Mouse (Mus musculus) MEL (cell line): Measurements from ENCODE around the gene Zfp719. TPM values are rescaled to one million over a fixed set of nuclear protein-coding genes. Genes with fewer than 3 reads are reported as not detected.

Experiments
- DNase-seq: peaks from one replicate; pipeline ENCODE4 v3.0.0; 2011; ENCODE audit warnings: low read depth, low spot score
- H3K27ac ChIP-seq: 2 replicates; pipeline ENCODE4 v1.5.1; 2012; ENCODE audit warnings: low read depth, mild to moderate bottlenecking, control low read depth, low read length, moderate library complexity; ENCODE audit not compliant: control insufficient read depth
- H3K27me3 ChIP-seq, 2 experiments: fragments of 150-350 bp in 1 of 2; sonication (generic) in 1 of 2; 2 replicates each; pipeline ENCODE4 v1.6.1; 2012; ENCODE audit warnings: low read length in 2 of 2, mild to moderate bottlenecking in 2 of 2, improper control_type of control experiment in 1 of 2, moderate library complexity in 1 of 2; ENCODE audit not compliant: insufficient read depth in 2 of 2, control insufficient read depth in 1 of 2
- H3K36me3 ChIP-seq, 2 experiments: 2 replicates each; pipeline ENCODE4 v1.6.1; 2012 to 2014; ENCODE audit warnings: low read length in 2 of 2, improper control_type of control experiment in 1 of 2, inconsistent platforms in 1 of 2, mild to moderate bottlenecking in 1 of 2; ENCODE audit not compliant: insufficient read depth in 2 of 2, control insufficient read depth in 1 of 2
- H3K4me1 ChIP-seq, 2 experiments: fragments of 150-350 bp in 1 of 2; sonication (generic) in 1 of 2; 2 replicates each; pipeline ENCODE4 v1.6.1; 2012; ENCODE audit warnings: low read length in 2 of 2, improper control_type of control experiment in 1 of 2, mild to moderate bottlenecking in 1 of 2; ENCODE audit not compliant: insufficient read depth in 2 of 2, control insufficient read depth in 1 of 2
- H3K4me3 ChIP-seq, 2 experiments: fragments of 150-350 bp in 1 of 2; sonication (generic) in 1 of 2; 2 replicates each; pipeline ENCODE4 v1.5.1; 2012; ENCODE audit warnings: low read depth in 2 of 2, low read length in 2 of 2, mild to moderate bottlenecking in 2 of 2, moderate library complexity in 2 of 2, control low read depth in 1 of 2, improper control_type of control experiment in 1 of 2; ENCODE audit not compliant: control insufficient read depth in 1 of 2, insufficient read depth in 1 of 2
- H3K79me2 ChIP-seq: 2 replicates; pipeline ENCODE4 v1.6.1; 2012; ENCODE audit warnings: mild to moderate bottlenecking, low read length, moderate library complexity; ENCODE audit not compliant: control insufficient read depth, poor library complexity, insufficient read depth
- H3K9ac ChIP-seq: 2 replicates; pipeline ENCODE4 v1.6.1; 2012; ENCODE audit warnings: low read depth, mild to moderate bottlenecking, control low read depth, low read length, moderate library complexity; ENCODE audit not compliant: control insufficient read depth, poor library complexity, severe bottlenecking
- H3K9me3 ChIP-seq: fragments of 150-350 bp; sonication (generic); replicated peaks from 2 replicates; pipeline ENCODE4 v1.6.1; 2012; ENCODE audit warnings: mild to moderate bottlenecking, low read length, improper control_type of control experiment, moderate library complexity; ENCODE audit not compliant: insufficient read depth
- BHLHE40 ChIP-seq: IDR thresholded peaks from 2 replicates; pipeline ENCODE4 v1.6.1; 2012; ENCODE audit warnings: low read depth, mild to moderate bottlenecking, inconsistent platforms, low read length, improper control_type of control experiment, borderline replicate concordance
- CHD2 ChIP-seq: IDR thresholded peaks from 2 replicates; pipeline ENCODE4 v1.6.1; 2011; ENCODE audit warnings: low read length, improper control_type of control experiment
- CTCF ChIP-seq, 3 experiments: IDR thresholded peaks in 2 of 3; conservative IDR thresholded peaks in 1 of 3; 2 replicates each; pipeline ENCODE4 v1.5.1; 2011 to 2012; ENCODE audit warnings: low read length in 3 of 3, low read depth in 2 of 3, mild to moderate bottlenecking in 2 of 3, improper control_type of control experiment in 1 of 3, inconsistent platforms in 1 of 3, mixed read lengths in 1 of 3, moderate library complexity in 1 of 3; ENCODE audit not compliant: control insufficient read depth in 1 of 3, insufficient read depth in 1 of 3, poor library complexity in 1 of 3, severe bottlenecking in 1 of 3
- E2F4 ChIP-seq: IDR thresholded peaks from 2 replicates; pipeline ENCODE4 v1.6.1; 2011; ENCODE audit warnings: low read depth, low read length, improper control_type of control experiment, borderline replicate concordance
- GABPA ChIP-seq: IDR thresholded peaks from 2 replicates; pipeline ENCODE4 v1.6.1; 2012; ENCODE audit warnings: low read depth, mild to moderate bottlenecking, inconsistent platforms, low read length, improper control_type of control experiment, moderate library complexity
- HCFC1 ChIP-seq: IDR thresholded peaks from 2 replicates; pipeline ENCODE4 v1.6.1; 2012; ENCODE audit warnings: low read depth, mild to moderate bottlenecking, inconsistent platforms, low read length, improper control_type of control experiment, moderate library complexity
- JUND ChIP-seq: IDR thresholded peaks from 2 replicates; pipeline ENCODE4 v1.6.1; 2011; ENCODE audit warnings: low read depth, mild to moderate bottlenecking, improper control_type of control experiment, low read length
- KAT2A ChIP-seq: conservative IDR thresholded peaks from 2 replicates; pipeline ENCODE4 v1.6.1; 2012; ENCODE audit warnings: low read depth, low read length, improper control_type of control experiment, inconsistent platforms
- MAFK ChIP-seq: IDR thresholded peaks from 2 replicates; pipeline ENCODE4 v1.6.1; 2011; ENCODE audit warnings: low read depth, mild to moderate bottlenecking, low read length, improper control_type of control experiment, borderline replicate concordance
- MAX ChIP-seq: IDR thresholded peaks from 2 replicates; pipeline ENCODE4 v1.6.1; 2011; ENCODE audit warnings: low read length, improper control_type of control experiment
- MAZ ChIP-seq: IDR thresholded peaks from 2 replicates; pipeline ENCODE4 v1.6.1; 2012; ENCODE audit warnings: low read depth, mild to moderate bottlenecking, inconsistent platforms, low read length, improper control_type of control experiment
- MXI1 ChIP-seq: IDR thresholded peaks from 2 replicates; pipeline ENCODE4 v1.6.1; 2011; ENCODE audit warnings: mild to moderate bottlenecking, low read depth, low read length, improper control_type of control experiment
- MYB ChIP-seq: IDR thresholded peaks from 2 replicates; pipeline ENCODE4 v1.6.1; 2011; ENCODE audit warnings: mild to moderate bottlenecking, low read depth, low read length, improper control_type of control experiment
- POLR2AphosphoS2 ChIP-seq: IDR thresholded peaks from 2 replicates; pipeline ENCODE4 v1.6.1; 2011; ENCODE audit warnings: low read length, improper control_type of control experiment
- RAD21 ChIP-seq: IDR thresholded peaks from 2 replicates; pipeline ENCODE4 v1.6.1; 2011; ENCODE audit warnings: mild to moderate bottlenecking, low read depth, low read length, improper control_type of control experiment
- RCOR1 ChIP-seq: IDR thresholded peaks from 2 replicates; pipeline ENCODE4 v1.6.1; 2012; ENCODE audit warnings: low read depth, mild to moderate bottlenecking, inconsistent platforms, low read length, improper control_type of control experiment
- SIN3A ChIP-seq: IDR thresholded peaks from 2 replicates; pipeline ENCODE4 v1.6.1; 2012; ENCODE audit warnings: low read length, improper control_type of control experiment, inconsistent platforms
- SMC3 ChIP-seq: IDR thresholded peaks from 2 replicates; pipeline ENCODE4 v1.6.1; 2011; ENCODE audit warnings: low read depth, low read length, improper control_type of control experiment
- TAL1 ChIP-seq: IDR thresholded peaks from 2 replicates; pipeline ENCODE4 v1.6.1; 2012; ENCODE audit warnings: mild to moderate bottlenecking, inconsistent platforms, low read length, moderate library complexity, mixed read lengths
- UBTF ChIP-seq: IDR thresholded peaks from 2 replicates; pipeline ENCODE4 v1.6.1; 2012; ENCODE audit warnings: low read depth, mild to moderate bottlenecking, inconsistent platforms, low read length, improper control_type of control experiment, moderate library complexity, borderline replicate concordance; ENCODE audit not compliant: insufficient read depth
- ZMIZ1 ChIP-seq: IDR thresholded peaks from 2 replicates; pipeline ENCODE4 v1.6.1; 2012; ENCODE audit warnings: low read depth, mild to moderate bottlenecking, inconsistent platforms, low read length, improper control_type of control experiment, moderate library complexity
- ZNF384 ChIP-seq: IDR thresholded peaks from 2 replicates; pipeline ENCODE4 v1.6.1; 2012; ENCODE audit warnings: low read depth, mild to moderate bottlenecking, inconsistent platforms, low read length, improper control_type of control experiment
- polyA plus RNA-seq, 2 experiments: library from polyadenylated mRNA; stranded (reverse) in 1 of 2; unstranded in 1 of 2; fragments of >175 nt in 1 of 2; fragments of >200 nt in 1 of 2; gene quantifications; 2 replicates each; pipeline versions ENCODE4 v1.2.1 to v1.2.4; 2012; ENCODE audit warnings: low replicate concordance in 2 of 2, low read depth in 1 of 2; ENCODE audit not compliant: insufficient read length in 2 of 2, insufficient read depth in 1 of 2, missing spikeins in 1 of 2
- total RNA-seq: library from RNA; depleted of rRNA; stranded (reverse); fragments of 300-350 nt; gene quantifications from 2 replicates; pipeline ENCODE4 v1.2.3, GENCODE M21; 2012

Zfp719 gene
- total and polyA plus RNA-seq, 3 experiments, result 1.9 to 5.5 TPM; not detected in 1

DNA sequence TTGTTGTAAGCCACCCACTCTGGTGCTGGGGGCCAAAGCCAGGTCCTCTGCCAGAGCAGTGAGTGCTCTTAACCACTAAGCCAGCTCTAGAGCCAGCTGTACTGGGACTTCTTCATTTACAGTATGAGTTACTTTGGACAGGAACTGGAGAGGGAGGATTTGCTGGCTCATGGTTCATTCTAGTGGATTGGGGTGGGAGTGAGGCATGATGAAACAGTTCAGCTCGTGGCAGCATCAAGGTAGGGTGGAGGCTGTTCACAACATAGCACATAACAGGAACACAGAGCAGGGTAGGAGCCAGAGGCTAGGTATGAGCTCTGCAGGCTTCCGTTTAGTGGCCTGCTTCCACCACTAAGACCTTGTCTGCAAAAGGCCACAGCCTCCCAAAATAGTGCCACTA, 56.8 kb downstream of the Zfp719 start:
- Histone ChIP-seq H3K9me3 (no peaks in the 10 kb centered on the region), H3K79me2 (no peaks in the 10 kb centered on the region), H3K27ac (no peak overlapping the region), H3K36me3 (no peaks in the 10 kb centered on the region; a peak in 1 of 4 replicates), H3K4me1 (peaks cover 0 to 2% of the 10 kb centered on the region in 2 experiments; a peak in 2 of 4 replicates), H3K4me3 (no peak overlapping the region), H3K9ac (no peak overlapping the region), H3K27me3 (no peaks in the 10 kb centered on the region)
- DNase-seq, result peak; percentile 12
- TF ChIP-seq MXI1 (no peak), SIN3A (no peak), GABPA (no peak), MAFK (no peak), E2F4 (no peak), SMC3 (no peak), BHLHE40 (no peak), TAL1 (no peak), MAX (no peak), RAD21 (no peak), ZMIZ1 (no peak), KAT2A (no peak), CHD2 (no peak), ZNF384 (no peak), UBTF (no peak), RCOR1 (no peak), JUND (no peak), POLR2AphosphoS2 (no peak), CTCF (IDR thresholded peaks at IDR 0.05 in 2 of 3, conservative IDR thresholded peaks at IDR 0.05 in 1 of 3; ENCODE audit: control insufficient read depth in 1 of 3, insufficient read depth in 1 of 3, low read depth in 2 of 3, low read length in 3 of 3, poor library complexity in 1 of 3, severe bottlenecking in 1 of 3) (no peak), HCFC1 (no peak)

DNA sequence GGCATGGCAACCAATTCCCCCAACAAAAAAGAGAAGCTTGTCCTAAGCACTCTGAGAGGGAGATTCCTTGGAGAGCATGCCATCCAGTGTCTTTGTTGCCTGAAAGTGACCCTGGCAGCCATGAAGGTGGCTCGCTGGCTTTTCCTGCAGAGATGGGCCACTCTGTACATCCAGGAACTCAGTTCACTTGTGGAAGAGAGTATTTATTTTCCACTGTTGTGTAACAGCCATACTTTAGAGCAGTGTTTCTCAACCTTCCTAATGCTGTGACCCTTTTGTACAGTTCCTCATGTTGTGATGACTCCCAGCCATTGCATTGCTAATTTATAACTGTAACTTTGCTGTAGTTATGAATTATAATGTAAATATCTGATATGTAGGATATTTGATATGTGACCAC, 57.7 kb downstream of the Zfp719 start:
- TF ChIP-seq MYB, result no peak
- no peak for TF ChIP-seq GABPA
- TF ChIP-seq MAZ, result no peak
- TF ChIP-seq, all 39 proteins: peak for 0
- Histone ChIP-seq H3K36me3 (no peaks in the 10 kb centered on the region; a peak in 1 of 4 replicates), H3K27me3 (no peaks in the 10 kb centered on the region), H3K9ac (no peak overlapping the region), H3K79me2 (no peaks in the 10 kb centered on the region), H3K4me1 (peaks cover 0 to 2% of the 10 kb centered on the region in 2 experiments; a peak in 2 of 4 replicates), H3K4me3 (no peak overlapping the region), H3K27ac (no peak overlapping the region), H3K9me3 (no peaks in the 10 kb centered on the region)
- DNase-seq, result no peak
